Mouse (Mus musculus): ENCODE measurements at regions not wholly inside any gene's neighbourhood (a gene's known extent, or its start where the extent isn't known, plus 50 kb on each side); places are given as distances from the start of the nearest gene placed in this dataset.

GRCm38 (mm10) chr1:77190141-77190540, 324.7 kb downstream of the Epha4 start:
- TF ChIP-seq HCFC1 (IDR thresholded peaks at IDR 0.05; ENCODE audit: borderline replicate concordance, insufficient read depth, low read length) (no peak), ZC3H11A (IDR thresholded peaks at IDR 0.05; ENCODE audit: borderline replicate concordance, low read depth, low read length) (no peak), ZNF384 (IDR thresholded peaks at IDR 0.05; ENCODE audit: low read depth, low read length) (no peak), MAFK (IDR thresholded peaks at IDR 0.05; ENCODE audit: insufficient read depth, low read depth, low read length) (no peak), CHD2 (IDR thresholded peaks at IDR 0.05; ENCODE audit: low read depth, low read length) (no peak)

All from ES-E14 (cell line).